Mouse (Mus musculus): ENCODE measurements at regions not wholly inside any gene's neighbourhood (a gene's known extent, or its start where the extent isn't known, plus 50 kb on each side); places are given as distances from the start of the nearest gene placed in this dataset.

DNA sequence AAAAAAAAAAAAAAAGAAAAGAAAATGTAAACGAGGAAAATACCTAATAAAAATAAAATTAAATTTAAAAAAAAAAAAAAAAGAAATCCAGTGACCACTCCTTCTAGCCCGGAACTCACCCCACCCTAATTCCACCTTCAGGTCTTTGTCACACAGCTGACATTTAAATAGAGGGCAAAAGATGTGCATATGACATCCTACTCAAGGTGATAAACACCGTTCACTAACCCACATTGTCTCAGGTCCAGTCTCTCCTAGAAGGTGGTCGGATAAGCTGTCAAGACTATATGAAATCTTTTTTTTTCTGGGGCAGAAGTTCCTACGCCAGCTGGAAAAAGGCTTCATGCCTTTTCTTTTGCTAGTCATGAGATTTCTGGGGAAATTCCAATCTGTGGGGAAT is 226.6 kb upstream of the Tbl1xr1 start:
- TF ChIP-seq EP300 (IDR thresholded peaks at IDR 0.05; ENCODE audit: low read depth) (no peak), CTCF (IDR thresholded peaks at IDR 0.05; ENCODE audit: low read depth) (no peak)

Data from heart, postnatal 0 days (tissue).